Mouse (Mus musculus) small intestine, adult 2 months (tissue): ENCODE measurements around the gene Ufc1.

Experiments
- CTCF ChIP-seq: fragments of 200-500 bp; IDR thresholded peaks from 2 replicates; pipeline ENCODE4 v1.5.1; 2012; ENCODE audit warnings: low read depth, mild to moderate bottlenecking, control low read depth, inconsistent platforms, low read length, moderate library complexity, mixed read lengths; ENCODE audit not compliant: insufficient replicate concordance, insufficient read length; ENCODE audit errors: extremely low read depth
- POLR2A ChIP-seq: fragments of 200-500 bp; IDR thresholded peaks from 2 replicates; pipeline ENCODE4 v1.6.1; 2012; ENCODE audit warnings: low read depth, mild to moderate bottlenecking, control low read depth, inconsistent platforms, low read length, moderate library complexity

GRCm38 (mm10) chr1:171325571-171325970 is 30.7 kb upstream of the Ufc1 start:
- TF ChIP-seq CTCF (no peak), POLR2A (no peak)
